Mouse (Mus musculus) liver, adult 2 months (tissue): ENCODE measurements around the gene Clgn. TPM values are rescaled to one million over a fixed set of nuclear protein-coding genes. Genes with fewer than 3 reads are reported as not detected.

ENCODE experiments used
- DNase-seq: peaks from one replicate; pipeline ENCODE4 v3.0.0-alpha.2; 2011; ENCODE audit warnings: low read depth, low spot score; ENCODE audit errors: extremely low read depth
- H3K27ac ChIP-seq: fragments of 200-500 bp; replicated peaks from 2 replicates; pipeline ENCODE4 v1.5.1; 2012; ENCODE audit warnings: low read depth, mild to moderate bottlenecking, control low read depth, inconsistent platforms, low read length; ENCODE audit not compliant: insufficient read depth
- H3K27me3 ChIP-seq: fragments of 200-500 bp; 2 replicates; pipeline ENCODE4 v1.6.1; 2012; ENCODE audit warnings: mild to moderate bottlenecking, moderate library complexity, low read length, inconsistent platforms; ENCODE audit not compliant: control insufficient read depth, insufficient read depth
- H3K36me3 ChIP-seq: fragments of 200-500 bp; 2 replicates; pipeline ENCODE4 v1.6.1; 2012; ENCODE audit warnings: low read length, inconsistent platforms; ENCODE audit not compliant: control insufficient read depth, insufficient read depth
- H3K4me1 ChIP-seq: fragments of 200-500 bp; 2 replicates; pipeline ENCODE4 v1.6.1; 2011; ENCODE audit warnings: low read length; ENCODE audit not compliant: control insufficient read depth, insufficient read depth
- H3K4me3 ChIP-seq: fragments of 200-500 bp; 2 replicates; pipeline ENCODE4 v1.5.1; 2011; ENCODE audit warnings: low read depth, mild to moderate bottlenecking, control low read depth, low read length, moderate library complexity; ENCODE audit not compliant: insufficient read depth
- H3K79me2 ChIP-seq: fragments of 200-500 bp; 2 replicates; pipeline ENCODE4 v1.6.1; 2012; ENCODE audit warnings: inconsistent platforms, mild to moderate bottlenecking, low read length, moderate library complexity; ENCODE audit not compliant: control insufficient read depth, insufficient read depth
- H3K9ac ChIP-seq: fragments of 200-500 bp; 2 replicates; pipeline ENCODE4 v1.6.1; 2012; ENCODE audit warnings: low read depth, mild to moderate bottlenecking, control low read depth, inconsistent platforms, low read length
- CTCF ChIP-seq: fragments of 200-500 bp; IDR thresholded peaks from 2 replicates; pipeline ENCODE4 v1.5.1; 2011; ENCODE audit warnings: low read depth, low read length, control low read depth
- POLR2A ChIP-seq: fragments of 200-500 bp; IDR thresholded peaks from 2 replicates; pipeline ENCODE4 v1.6.1; 2011; ENCODE audit warnings: low read length, control low read depth; ENCODE audit not compliant: insufficient read depth; ENCODE audit errors: extremely low read depth
- WGBS: fragments of 180-500 bp; shearing (Covaris S2); methylation state at CpG from one replicate; pipeline ENCODE4 v1.1.7; 2018; 5-methylcytosine and 5-hydroxymethylcytosine counted together
- polyA plus RNA-seq: library from polyadenylated mRNA; depleted of rRNA; stranded (reverse); fragments of >200 nt; gene quantifications from 2 replicates; pipeline ENCODE4 v1.2.3, GENCODE M21; 2012
- total RNA-seq: library from RNA; depleted of rRNA; stranded (reverse); fragments of >200 nt; gene quantifications from 2 replicates; pipeline ENCODE4 v1.2.3, GENCODE M21; 2014

The Clgn gene
- total and polyA plus RNA-seq, 2 experiments = not detected

- TF ChIP-seq POLR2A (no peak), CTCF (no peak)
- Histone ChIP-seq H3K4me3 (no peak overlapping the region), H3K27ac (no peak overlapping the region), H3K36me3 (no peaks in the 10 kb centered on the region), H3K27me3 (no peaks in the 10 kb centered on the region), H3K79me2 (no peaks in the 10 kb centered on the region), H3K9ac (no peak overlapping the region), H3K4me1 (no peaks in the 10 kb centered on the region)
- DNase-seq = no peak
- 95% methylated on average over 15 of the region's 15 CpGs for WGBS
These were observed 27.2 kb downstream of the Clgn start for GRCm38 (mm10) chr8:83416878-83417277.

DNA sequence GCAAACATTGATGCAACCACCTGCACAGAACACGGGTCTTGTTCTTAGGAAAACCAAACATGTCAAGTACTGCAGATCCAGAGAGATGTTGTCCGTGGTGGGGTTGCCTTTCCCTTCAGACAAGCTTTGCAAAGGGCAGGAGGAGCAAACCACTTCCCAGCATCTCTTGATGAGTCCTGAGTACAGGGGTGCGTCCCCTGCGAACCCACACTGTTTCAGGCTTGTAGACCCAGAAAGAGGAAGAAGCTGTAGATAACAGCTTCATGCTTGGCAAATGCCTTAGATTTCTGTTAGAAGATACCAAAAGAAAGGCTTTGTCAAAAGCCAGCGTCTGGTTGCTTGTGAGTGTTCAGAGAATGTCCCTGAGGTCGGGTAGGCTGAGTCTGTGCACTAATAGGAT, 28.3 kb downstream of the Clgn start:
- no peak overlapping the region for H3K27ac ChIP-seq
- no peak overlapping the region for H3K4me3 ChIP-seq
- DNase-seq = no peak
- no peaks in the 10 kb centered on the region for H3K4me1 ChIP-seq
- no peak overlapping the region for H3K9ac ChIP-seq
- no peak for TF ChIP-seq POLR2A
- no peak for TF ChIP-seq CTCF
- no peaks in the 10 kb centered on the region for H3K36me3 ChIP-seq
- WGBS = 77% methylated on average over 6 of the region's 6 CpGs
- no peaks in the 10 kb centered on the region for H3K79me2 ChIP-seq
- H3K27me3 ChIP-seq = no peaks in the 10 kb centered on the region

DNA sequence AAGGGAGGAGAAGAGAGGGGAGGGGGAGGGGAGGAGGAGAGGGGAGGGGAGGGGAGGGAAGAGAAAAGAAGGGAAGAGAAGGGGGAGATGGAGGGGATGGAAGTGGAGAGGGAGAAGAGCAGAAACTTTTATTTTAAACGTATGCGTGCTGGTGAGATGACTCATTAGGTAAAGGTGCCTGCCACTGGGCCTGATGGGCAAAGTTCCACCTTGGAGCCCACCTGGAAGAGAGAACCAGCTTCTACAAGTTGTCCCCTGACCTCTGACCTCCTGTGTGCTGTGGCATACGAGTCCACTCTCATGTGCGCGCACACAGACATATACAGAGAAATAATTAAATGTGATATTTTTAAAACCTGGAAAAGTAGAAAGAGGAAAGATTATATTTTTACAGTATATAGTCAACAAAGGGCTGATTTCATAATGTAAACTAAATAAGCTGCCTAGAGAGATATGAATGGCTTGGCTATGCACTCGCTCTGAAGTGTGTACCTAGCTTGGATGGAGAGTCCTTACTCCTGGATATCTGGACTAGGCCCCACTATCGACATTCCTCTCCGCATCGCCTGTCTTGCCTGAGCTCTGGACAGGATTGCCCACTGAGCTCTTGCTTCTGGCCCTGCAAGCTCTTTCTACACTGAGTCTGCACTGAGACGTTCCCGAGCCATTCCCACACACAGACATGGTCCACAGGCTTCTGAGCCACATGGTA, 29.3 kb downstream of the Clgn start:
- TF ChIP-seq POLR2A (no peak), CTCF (no peak)
- DNase-seq = no peak
- Histone ChIP-seq H3K27me3 (no peaks in the 10 kb centered on the region), H3K4me1 (no peaks in the 10 kb centered on the region), H3K79me2 (no peaks in the 10 kb centered on the region), H3K4me3 (no peak overlapping the region), H3K9ac (no peak overlapping the region), H3K36me3 (no peaks in the 10 kb centered on the region), H3K27ac (no peak overlapping the region)
- 92% methylated on average over 11 of the region's 11 CpGs for WGBS

- H3K27ac ChIP-seq = no peak overlapping the region
These were observed 31.7 kb downstream of the Clgn start for GRCm38 (mm10) chr8:83421354-83421753.

DNA sequence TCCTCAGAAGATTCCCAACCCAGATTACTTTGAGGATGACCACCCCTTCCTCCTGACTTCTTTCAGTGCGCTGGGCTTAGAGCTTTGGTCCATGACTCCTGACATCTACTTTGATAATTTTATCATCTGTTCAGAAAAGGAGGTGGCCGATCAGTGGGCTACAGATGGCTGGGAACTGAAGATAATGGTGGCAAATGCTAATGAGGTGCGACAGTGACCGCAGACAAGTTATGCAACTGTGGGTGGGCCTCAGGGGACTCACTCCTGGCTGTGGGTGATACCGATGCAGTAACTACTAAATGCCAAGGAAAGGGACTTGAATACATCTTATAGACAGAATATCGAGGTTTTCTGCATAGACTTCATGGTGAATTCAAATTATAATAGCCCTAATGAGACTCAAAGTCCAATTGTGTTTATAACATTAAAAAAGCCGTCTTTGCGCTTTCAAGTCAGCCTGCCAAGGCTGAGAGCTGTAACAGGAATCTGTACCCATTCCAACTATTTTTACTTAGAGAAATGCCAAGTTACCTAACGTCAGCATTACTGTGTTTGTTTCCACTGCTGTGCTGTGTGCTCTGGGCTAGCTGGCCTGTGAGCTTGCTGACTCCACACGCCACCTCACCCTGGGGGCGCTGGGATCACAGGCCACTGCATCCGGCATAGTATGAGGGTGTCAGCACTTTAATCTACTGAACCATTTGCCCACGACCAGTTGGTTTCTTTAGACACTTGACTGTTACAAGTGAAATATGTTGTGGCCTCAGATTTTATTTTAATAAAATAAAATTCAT, 33.6 kb downstream of the Clgn start:
- Histone ChIP-seq H3K9ac (no peak overlapping the region), H3K27me3 (no peaks in the 10 kb centered on the region), H3K4me1 (no peaks in the 10 kb centered on the region), H3K4me3 (no peak overlapping the region), H3K27ac (no peak overlapping the region), H3K79me2 (no peaks in the 10 kb centered on the region), H3K36me3 (no peaks in the 10 kb centered on the region)
- DNase-seq = no peak
- 70% methylated on average over 13 of the region's 13 CpGs for WGBS
- TF ChIP-seq CTCF (no peak), POLR2A (no peak)

More at GRCm38 (mm10) chr8:83421354-83421753, 31.7 kb downstream of the Clgn start:
- no peaks in the 10 kb centered on the region for H3K36me3 ChIP-seq
- no peak overlapping the region for H3K9ac ChIP-seq
- 89% methylated on average over 1 of the region's 1 CpGs for WGBS
- H3K79me2 ChIP-seq = no peaks in the 10 kb centered on the region
- no peaks in the 10 kb centered on the region for H3K27me3 ChIP-seq
- no peak overlapping the region for H3K4me3 ChIP-seq
- no peaks in the 10 kb centered on the region for H3K4me1 ChIP-seq
- DNase-seq = no peak
- TF ChIP-seq CTCF (no peak), POLR2A (no peak)

- H3K27ac ChIP-seq = no peak overlapping the region
- no peak overlapping the region for H3K4me3 ChIP-seq
- H3K27me3 ChIP-seq = no peaks in the 10 kb centered on the region
- no peak for DNase-seq
- H3K4me1 ChIP-seq = no peaks in the 10 kb centered on the region
- 87% methylated on average over 6 of the region's 6 CpGs for WGBS
- H3K36me3 ChIP-seq = no peaks in the 10 kb centered on the region
- TF ChIP-seq CTCF (no peak), POLR2A (no peak)
- no peaks in the 10 kb centered on the region for H3K79me2 ChIP-seq
- H3K9ac ChIP-seq = no peak overlapping the region
These were observed 35.5 kb downstream of the Clgn start for GRCm38 (mm10) chr8:83425202-83425601.
